ENCODE assay signal across 8 mouse cellular contexts in the genomic region with DNA sequence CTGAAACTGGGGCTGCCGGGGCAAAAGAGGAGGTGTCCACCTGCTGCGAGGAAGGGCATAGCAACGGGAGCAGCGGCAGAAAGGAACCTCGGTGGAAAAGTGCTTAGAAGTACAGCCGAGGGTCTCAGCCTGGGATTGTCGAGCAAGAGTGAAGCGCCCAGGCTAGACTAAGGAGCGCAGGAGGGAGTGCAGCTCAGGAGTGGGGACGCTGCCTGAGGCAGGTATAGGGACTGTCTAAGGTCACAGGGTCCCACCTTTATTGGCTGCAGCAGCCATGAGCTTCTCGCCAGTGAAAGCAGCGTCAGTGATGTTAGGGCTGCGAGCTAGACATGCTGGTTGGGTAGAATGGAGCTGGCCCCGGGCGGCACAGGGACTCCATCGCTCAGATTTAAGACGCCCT. TPM values are rescaled to one million over a fixed set of nuclear protein-coding genes. Genes with fewer than 3 reads are reported as not detected.
DNase-seq lines count a peak whose midpoint lies in the region; ATAC-seq and TF ChIP-seq lines count a peak whose summit lies in the region.

No protein-coding gene starts in this region.

- WGBS in spleen, adult 2 months = 7% methylated on average over 17 of the region's 17 CpGs
- 2% methylated on average over 17 of the region's 17 CpGs for WGBS in liver, embryonic 13.5 days (ENCODE audit: insufficient replicate concordance)

- TF ChIP-seq POLR2A in spleen, adult 2 months (IDR thresholded peaks at IDR 0.05; ENCODE audit: low read depth, low read length) = no peak

- peaks cover 22% of the 10 kb centered on the region for H3K27me3 ChIP-seq in spleen, adult 2 months (ENCODE audit: control insufficient read depth, insufficient read depth, low read length)
- H3K27me3 ChIP-seq in liver, embryonic 13.5 days = peaks cover 52% of the 10 kb centered on the region

- peak overlapping the region; percentile 87 for H3K4me2 ChIP-seq in liver, embryonic 13.5 days

- DNase-seq in CD4-positive, CD25-positive, alpha-beta regulatory T cell, adult 2 months (ENCODE audit: low read depth, low spot score) = peak; percentile 29
- DNase-seq in spleen, adult 2 months (ENCODE audit: low read depth in 1 of 2, low spot score in 2 of 2) = no peak
- DNase-seq in spleen, adult 18-20 months = no peak
- DNase-seq in liver, embryonic 13.5 days = no peak
- DNase-seq in urinary bladder, postnatal 4 days (ENCODE audit: low spot score in 2 of 2) = no peak
- DNase-seq in frontal cortex, postnatal 14 days (ENCODE audit: low spot score in 2 of 2) = no peak
- no peak for DNase-seq in cerebellum, adult 11-12 months

- TF ChIP-seq CTCF in spleen, adult 2 months (IDR thresholded peaks at IDR 0.05; ENCODE audit: extremely low read depth, insufficient read depth, insufficient read length, insufficient replicate concordance) = no peak

- no peaks in the 10 kb centered on the region for H3K36me3 ChIP-seq in spleen, adult 2 months (ENCODE audit: control insufficient read depth, insufficient read depth, low read length)
- H3K36me3 ChIP-seq in liver, embryonic 13.5 days = no peaks in the 10 kb centered on the region

- ATAC-seq in CD4-positive, CD25-positive, alpha-beta regulatory T cell, adult 4 months = no peak
- ATAC-seq in liver, embryonic 13.5 days (ENCODE audit: low read depth) = no peak

- no peak overlapping the region for H3K27ac ChIP-seq in spleen, adult 2 months (ENCODE audit: insufficient read depth, low read length)
- no peak overlapping the region for H3K27ac ChIP-seq in liver, embryonic 13.5 days

- peak overlapping the region; percentile 42; the same call in 1 of the 2 replicates for H3K4me3 ChIP-seq in spleen, adult 2 months (ENCODE audit: extremely low read depth, insufficient read depth, insufficient read length)
- peak overlapping the region; percentile 58 for H3K4me3 ChIP-seq in liver, embryonic 13.5 days (replicated peaks)

- peaks cover 10% of the 10 kb centered on the region for H3K4me1 ChIP-seq in spleen, adult 2 months (ENCODE audit: control insufficient read depth, insufficient read depth, insufficient read length)
- H3K4me1 ChIP-seq in liver, embryonic 13.5 days (replicated peaks) = peaks cover 54% of the 10 kb centered on the region

- no peaks in the 10 kb centered on the region for H3K9me3 ChIP-seq in liver, embryonic 13.5 days (replicated peaks)

- peak overlapping the region; percentile 49 for H3K9ac ChIP-seq in liver, embryonic 13.5 days

RNA-seq across cellular contexts. Expression of a gene that starts 0.6 kb away (rescaled TPM):
- polyA plus RNA-seq in CD4-positive, CD25-positive, alpha-beta regulatory T cell, adult 4 months (2017; shearing (Covaris generic)) = 1 to 10 TPM; 1.0 to 2.7 TPM
- 2.5 and 2.9 TPM in 2 replicates for polyA plus RNA-seq in spleen, adult 2 months (2012; rRNA removed)
- 1.2 TPM in 2 replicates for polyA plus RNA-seq in liver, embryonic 13.5 days (2015; fragmentation: Nextera tagmentation; extraction: Ambion mirVana)

RNA-seq across cellular contexts. Expression of a gene that starts 15.6 kb away (rescaled TPM):
- 1,000 to 10,000 TPM; 2,671 to 2,712 TPM for polyA plus RNA-seq in CD4-positive, CD25-positive, alpha-beta regulatory T cell, adult 4 months (2017; shearing (Covaris generic))
- polyA plus RNA-seq in spleen, adult 2 months (2012; rRNA removed) = 2,207 and 4,905 TPM in 2 replicates
- 1,172 and 1,189 TPM in 2 replicates for polyA plus RNA-seq in liver, embryonic 13.5 days (2015; fragmentation: Nextera tagmentation; extraction: Ambion mirVana)

RNA-seq across cellular contexts. Expression of a gene that starts 40.4 kb away (rescaled TPM):
- under 1 TPM in 1 of 2 experiments, not detected in 1; 0.42 TPM for polyA plus RNA-seq in CD4-positive, CD25-positive, alpha-beta regulatory T cell, adult 4 months (2017; shearing (Covaris generic))
- 0.42 and 0.92 TPM in 2 replicates for polyA plus RNA-seq in spleen, adult 2 months (2012; rRNA removed)
- 1.0 and 1.3 TPM in 2 replicates for polyA plus RNA-seq in liver, embryonic 13.5 days (2015; fragmentation: Nextera tagmentation; extraction: Ambion mirVana)

RNA-seq across cellular contexts. Expression of a gene that starts 55.0 kb away (rescaled TPM):
- polyA plus RNA-seq in CD4-positive, CD25-positive, alpha-beta regulatory T cell, adult 4 months (2017; shearing (Covaris generic)) = 10 to 100 TPM; 24.4 to 29.0 TPM
- 62.6 and 74.1 TPM in 2 replicates for polyA plus RNA-seq in spleen, adult 2 months (2012; rRNA removed)
- 25.3 and 25.7 TPM in 2 replicates for polyA plus RNA-seq in liver, embryonic 13.5 days (2015; fragmentation: Nextera tagmentation; extraction: Ambion mirVana)
